Mouse (Mus musculus) megakaryocyte, embryonic 14.5 days (primary cell): ENCODE measurements around the gene Idh2.

Experiments
- FLI1 ChIP-seq: IDR thresholded peaks from 2 replicates; pipeline ENCODE4 v1.6.1; 2012; ENCODE audit warnings: low read length, inconsistent platforms, mixed read lengths
- GATA1 ChIP-seq: IDR thresholded peaks from 3 replicates; pipeline ENCODE4 v1.6.1; 2012; ENCODE audit warnings: mixed read lengths, low read length, inconsistent platforms, borderline replicate concordance

- TF ChIP-seq GATA1: no peak
- no peak for TF ChIP-seq FLI1
These were observed 56.7 kb downstream of the Idh2 start for GRCm38 (mm10) chr7:80058405-80059063.
